In the genomic region with DNA sequence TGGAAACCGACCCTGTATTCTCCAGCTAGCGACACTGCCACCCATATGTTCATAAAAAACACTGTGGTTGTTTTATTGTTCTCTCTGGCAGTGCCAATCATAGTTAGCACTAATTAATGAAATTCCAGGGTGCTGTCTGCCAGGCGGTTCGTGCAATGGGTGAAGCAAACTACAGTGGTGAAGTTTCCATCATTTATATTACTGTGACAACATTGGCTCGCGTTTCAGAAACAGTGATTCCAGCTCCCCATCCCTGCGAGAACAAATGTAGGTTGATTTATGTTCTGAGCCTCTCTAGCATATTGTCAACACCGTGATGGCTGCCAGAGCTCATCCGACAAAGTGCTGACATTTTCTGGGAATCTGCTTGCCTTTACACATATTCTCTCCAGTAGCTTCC, we compare ENCODE assay signal across 13 mouse cellular contexts.
A peak's percentile ranks its signal among the peaks of the same experiment; 100 is the strongest.
DNase-seq lines count a peak whose midpoint lies in the region; ATAC-seq and TF ChIP-seq lines count a peak whose summit lies in the region.
"Had no signal": no experiment of that assay in that cellular context is flagged by ENCODE, and none has a peak within 500 bp of the region (broad histone marks: within the 10 kb centered on the region; RNA-seq: fewer than 3 reads in every experiment).

No protein-coding gene starts in this region.

- H3K9me3 ChIP-seq in forebrain, embryonic 15.5 days: no peaks in the 10 kb centered on the region
- H3K9me3 ChIP-seq in forebrain, embryonic 11.5 days (ENCODE audit: control insufficient read depth, low read length): no peaks in the 10 kb centered on the region
- H3K9me3 ChIP-seq in stomach, embryonic 16.5 days (replicated peaks; ENCODE audit: control insufficient read depth, low read length): no peaks in the 10 kb centered on the region
- no peaks in the 10 kb centered on the region for H3K9me3 ChIP-seq in stomach, postnatal 0 days (ENCODE audit: control insufficient read depth, low read length)
- H3K9me3 ChIP-seq: embryonic facial prominence, embryonic 13.5 days; kidney, embryonic 15.5 days; limb, embryonic 13.5 days had no signal

- no peak overlapping the region for H3K27ac ChIP-seq in forebrain, embryonic 15.5 days (replicated peaks)
- H3K27ac ChIP-seq in forebrain, embryonic 11.5 days (ENCODE audit: low read depth, low read length): no peak overlapping the region
- H3K27ac ChIP-seq in stomach, embryonic 16.5 days (ENCODE audit: low read length): no peak overlapping the region
- no peak overlapping the region for H3K27ac ChIP-seq in stomach, postnatal 0 days (replicated peaks)
- H3K27ac ChIP-seq: embryonic facial prominence, embryonic 13.5 days; kidney, embryonic 15.5 days; limb, embryonic 13.5 days had no signal

- no peak for TF ChIP-seq EP300 in stomach, postnatal 0 days (optimal IDR thresholded peaks at IDR 0.05)

- WGBS in forebrain, embryonic 15.5 days: 45% methylated on average over 9 of the region's 9 CpGs
- 89% methylated on average over 9 of the region's 9 CpGs for WGBS in forebrain, embryonic 11.5 days
- WGBS in stomach, embryonic 16.5 days: 45% methylated on average over 9 of the region's 9 CpGs
- 45% methylated on average over 9 of the region's 9 CpGs for WGBS in stomach, postnatal 0 days

- no peaks in the 10 kb centered on the region for H3K36me3 ChIP-seq in forebrain, embryonic 15.5 days
- H3K36me3 ChIP-seq in forebrain, embryonic 11.5 days (ENCODE audit: control insufficient read depth, insufficient read depth, low read length): no peaks in the 10 kb centered on the region
- no peaks in the 10 kb centered on the region for H3K36me3 ChIP-seq in stomach, embryonic 16.5 days (ENCODE audit: control insufficient read depth, insufficient read depth, low read length)
- H3K36me3 ChIP-seq in stomach, postnatal 0 days (ENCODE audit: control insufficient read depth, insufficient read depth, low read length): no peaks in the 10 kb centered on the region
- H3K36me3 ChIP-seq: embryonic facial prominence, embryonic 13.5 days; kidney, embryonic 15.5 days; limb, embryonic 13.5 days had no signal

- H3K4me1 ChIP-seq in forebrain, embryonic 15.5 days: no peaks in the 10 kb centered on the region
- no peaks in the 10 kb centered on the region for H3K4me1 ChIP-seq in forebrain, embryonic 11.5 days (replicated peaks; ENCODE audit: control insufficient read depth, insufficient read depth, low read length)
- H3K4me1 ChIP-seq in stomach, embryonic 16.5 days (ENCODE audit: control insufficient read depth, insufficient read depth, low read length): no peaks in the 10 kb centered on the region
- no peaks in the 10 kb centered on the region for H3K4me1 ChIP-seq in stomach, postnatal 0 days (replicated peaks; ENCODE audit: control insufficient read depth, insufficient read depth)
- H3K4me1 ChIP-seq: embryonic facial prominence, embryonic 13.5 days; kidney, embryonic 15.5 days; limb, embryonic 13.5 days had no signal

- H3K4me2 ChIP-seq in forebrain, embryonic 15.5 days (replicated peaks): no peak overlapping the region
- H3K4me2 ChIP-seq in forebrain, embryonic 11.5 days (ENCODE audit: low read depth, low read length, severe bottlenecking): no peak overlapping the region
- H3K4me2 ChIP-seq in stomach, embryonic 16.5 days (ENCODE audit: low read depth, low read length): no peak overlapping the region
- no peak overlapping the region for H3K4me2 ChIP-seq in stomach, postnatal 0 days (replicated peaks; ENCODE audit: low read depth)
- H3K4me2 ChIP-seq: embryonic facial prominence, embryonic 13.5 days; kidney, embryonic 15.5 days; limb, embryonic 13.5 days had no signal

- H3K27me3 ChIP-seq in forebrain, embryonic 15.5 days: no peaks in the 10 kb centered on the region
- H3K27me3 ChIP-seq in forebrain, embryonic 11.5 days (ENCODE audit: control insufficient read depth, insufficient read depth, low read length): no peaks in the 10 kb centered on the region
- no peaks in the 10 kb centered on the region for H3K27me3 ChIP-seq in stomach, embryonic 16.5 days (ENCODE audit: control insufficient read depth, insufficient read depth, low read length)
- no peaks in the 10 kb centered on the region for H3K27me3 ChIP-seq in stomach, postnatal 0 days (ENCODE audit: control insufficient read depth, insufficient read depth, low read length)
- H3K27me3 ChIP-seq: embryonic facial prominence, embryonic 13.5 days; kidney, embryonic 15.5 days; limb, embryonic 13.5 days had no signal

- peak; percentile 93 for ATAC-seq in forebrain, embryonic 15.5 days (replicated peaks)
- ATAC-seq in forebrain, embryonic 11.5 days (replicated peaks; ENCODE audit: low FRiP score): no peak
- ATAC-seq in stomach, embryonic 16.5 days (ENCODE audit: insufficient read depth, low FRiP score): peak; percentile 50; the same call in 1 of the 2 replicates
- no peak; the same call in 1 of the 2 replicates for ATAC-seq in stomach, postnatal 0 days (ENCODE audit: low FRiP score, low TSS enrichment)
- no peak for ATAC-seq in cerebellum, adult (ENCODE audit: insufficient number of reproducible peaks, low FRiP score, low TSS enrichment)

- no peak for DNase-seq in forebrain, embryonic 11.5 days (ENCODE audit: low spot score)
- no peak for DNase-seq in stomach, postnatal 0 days (ENCODE audit: low spot score)
- DNase-seq in left cerebral cortex, adult 11 months (ENCODE audit: low spot score): peak; percentile 37
- peak; percentile 76 for DNase-seq in telencephalon, adult 2 months (ENCODE audit: low read depth, low spot score)
- no peak for DNase-seq in ovary, adult 18-20 months (ENCODE audit: low spot score)
- DNase-seq: adrenal gland, adult 8-10 months; cerebellum, adult 9-10 months had no signal

- no peak overlapping the region for H3K4me3 ChIP-seq in forebrain, embryonic 15.5 days
- no peak overlapping the region for H3K4me3 ChIP-seq in forebrain, embryonic 11.5 days (ENCODE audit: low read depth, low read length)
- H3K4me3 ChIP-seq in stomach, embryonic 16.5 days (replicated peaks; ENCODE audit: low read length): no peak overlapping the region
- no peak overlapping the region for H3K4me3 ChIP-seq in stomach, postnatal 0 days (ENCODE audit: low read depth, low read length)
- H3K4me3 ChIP-seq: embryonic facial prominence, embryonic 13.5 days; kidney, embryonic 15.5 days; limb, embryonic 13.5 days had no signal

- no peak overlapping the region for H3K9ac ChIP-seq in forebrain, embryonic 15.5 days (replicated peaks)
- no peak overlapping the region for H3K9ac ChIP-seq in forebrain, embryonic 11.5 days (ENCODE audit: low read length)
- no peak overlapping the region for H3K9ac ChIP-seq in stomach, embryonic 16.5 days (ENCODE audit: low read length)
- H3K9ac ChIP-seq in stomach, postnatal 0 days (ENCODE audit: low read length): no peak overlapping the region
- H3K9ac ChIP-seq: embryonic facial prominence, embryonic 13.5 days; kidney, embryonic 15.5 days; limb, embryonic 13.5 days had no signal

- TF ChIP-seq CTCF in stomach, postnatal 0 days (IDR thresholded peaks at IDR 0.05; ENCODE audit: low read depth): no peak

Comparison
In these comparisons a context has a peak if more than half of its experiments do, and no peak if none do; other contexts are left out.
1. ATAC-seq: peak in forebrain, embryonic 15.5 days (single experiment) and stomach, embryonic 16.5 days (single experiment); none in forebrain, embryonic 11.5 days (single experiment), stomach, postnatal 0 days (single experiment) and cerebellum, adult (single experiment).
2. DNase-seq: peak in left cerebral cortex, adult 11 months (single experiment) and telencephalon, adult 2 months (single experiment); none in forebrain, embryonic 11.5 days (single experiment), stomach, postnatal 0 days (single experiment) and ovary, adult 18-20 months (single experiment).